Mouse (Mus musculus) lung, embryonic 15.5 days (tissue): Measurements from ENCODE around the gene Ercc6. TPM values are rescaled to one million over a fixed set of nuclear protein-coding genes. Genes with fewer than 3 reads are reported as not detected.

ENCODE experiments used
- ATAC-seq: fragments of 200-750 bp; cut with Nextera tagmentation; 2 replicates; pipeline ENCODE4 v1.8.0; 2017; ENCODE audit warnings: moderate number of reproducible peaks, borderline replicate concordance; ENCODE audit not compliant: low FRiP score, low TSS enrichment; ENCODE audit errors: extremely low read depth
- H3K27ac ChIP-seq: fragments of 300-500 bp; sonication (generic); 2 replicates; pipeline ENCODE4 v1.5.1; 2015; ENCODE audit warnings: moderate library complexity, mild to moderate bottlenecking, inconsistent platforms
- H3K27me3 ChIP-seq: fragments of 300-500 bp; sonication (generic); 2 replicates; pipeline ENCODE4 v1.6.1; 2015; ENCODE audit warnings: inconsistent platforms
- H3K36me3 ChIP-seq: fragments of 300-500 bp; sonication (generic); 2 replicates; pipeline ENCODE4 v1.6.1; 2015; ENCODE audit warnings: inconsistent platforms
- H3K4me1 ChIP-seq: fragments of 300-500 bp; sonication (generic); 2 replicates; pipeline ENCODE4 v1.6.1; 2015; ENCODE audit warnings: inconsistent platforms
- H3K4me2 ChIP-seq: fragments of 300-500 bp; sonication (generic); 2 replicates; pipeline ENCODE4 v1.6.1; 2015; ENCODE audit warnings: inconsistent platforms, mild to moderate bottlenecking, moderate library complexity
- H3K4me3 ChIP-seq: fragments of 300-500 bp; sonication (generic); 2 replicates; pipeline ENCODE4 v1.5.1; 2015; ENCODE audit warnings: mild to moderate bottlenecking, inconsistent platforms
- H3K9ac ChIP-seq: fragments of 300-500 bp; sonication (generic); 2 replicates; pipeline ENCODE4 v1.6.1; 2015; ENCODE audit warnings: inconsistent platforms
- H3K9me3 ChIP-seq: fragments of 300-500 bp; sonication (generic); 2 replicates; pipeline ENCODE4 v1.6.1; 2016; ENCODE audit warnings: inconsistent platforms
- WGBS: fragments of 180-500 bp; shearing (Covaris S2); methylation state at CpG from one replicate; pipeline ENCODE4 v1.1.7; 2015; 5-methylcytosine and 5-hydroxymethylcytosine counted together
- polyA plus RNA-seq: library from polyadenylated mRNA; unstranded; fragments of >200 nt; fragmentation: Nextera tagmentation; extraction: Ambion mirVana; gene quantifications from 2 replicates; pipeline ENCODE4 v1.2.1, GENCODE M21; 2015

Ercc6 gene
- polyA plus RNA-seq, 1 experiment from 2014 or later, result 21.0 TPM

DNA sequence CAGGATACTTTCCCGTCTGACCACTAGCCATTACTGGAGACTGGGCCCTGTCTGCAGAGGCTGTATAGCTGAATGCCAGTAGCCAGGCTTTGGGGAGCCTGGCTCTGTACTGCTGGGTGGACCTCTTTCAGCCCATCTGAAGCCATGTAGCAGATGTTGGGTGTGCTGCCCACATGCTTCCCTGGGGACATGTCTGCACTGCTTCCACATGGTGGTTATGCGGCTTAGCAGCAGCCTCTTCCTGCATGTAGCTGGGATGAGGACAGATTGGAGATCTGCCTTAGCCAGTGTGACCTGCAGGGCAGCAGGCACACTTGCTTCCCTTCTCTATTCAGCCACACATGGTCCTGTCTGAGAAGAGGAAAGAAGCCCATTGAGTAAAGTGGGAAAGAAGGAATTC, 9.0 kb downstream of the Ercc6 start:
- ATAC-seq, result no peak
- H3K27ac ChIP-seq, result no peak overlapping the region
- no peaks in the 10 kb centered on the region for H3K27me3 ChIP-seq
- H3K9ac ChIP-seq, result no peak overlapping the region
- H3K9me3 ChIP-seq, result no peaks in the 10 kb centered on the region
- no peaks in the 10 kb centered on the region for H3K4me1 ChIP-seq
- H3K4me2 ChIP-seq, result no peak overlapping the region
- H3K36me3 ChIP-seq, result peaks cover 35% of the 10 kb centered on the region
- no peak overlapping the region for H3K4me3 ChIP-seq
- 85% methylated on average over 2 of the region's 2 CpGs for WGBS

DNA sequence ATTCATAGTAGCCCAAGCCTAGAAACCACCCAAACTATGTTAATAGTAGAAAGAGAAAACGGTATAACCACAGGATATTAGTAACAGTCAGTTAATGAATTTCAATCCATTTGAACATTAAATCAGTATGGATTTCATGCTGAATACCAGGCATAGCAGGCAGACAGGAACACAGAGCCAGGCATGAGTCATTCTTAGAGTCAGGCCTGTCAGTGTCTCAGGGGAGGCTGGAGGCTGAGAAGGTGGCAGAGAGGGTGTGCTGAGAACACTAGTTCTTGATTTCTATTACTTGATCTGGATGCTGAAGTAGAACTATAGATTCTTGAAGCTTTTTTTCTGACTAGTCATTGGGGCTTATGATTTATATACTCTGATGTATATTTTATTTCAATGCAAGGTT, 10.8 kb downstream of the Ercc6 start:
- no peaks in the 10 kb centered on the region for H3K9me3 ChIP-seq
- no peak overlapping the region for H3K4me3 ChIP-seq
- 78% methylated on average over 1 of the region's 1 CpGs for WGBS
- H3K36me3 ChIP-seq, result peaks cover 26% of the 10 kb centered on the region
- no peak overlapping the region for H3K9ac ChIP-seq
- no peaks in the 10 kb centered on the region for H3K4me1 ChIP-seq
- no peaks in the 10 kb centered on the region for H3K27me3 ChIP-seq
- no peak overlapping the region for H3K27ac ChIP-seq
- no peak overlapping the region for H3K4me2 ChIP-seq
- no peak for ATAC-seq

DNA sequence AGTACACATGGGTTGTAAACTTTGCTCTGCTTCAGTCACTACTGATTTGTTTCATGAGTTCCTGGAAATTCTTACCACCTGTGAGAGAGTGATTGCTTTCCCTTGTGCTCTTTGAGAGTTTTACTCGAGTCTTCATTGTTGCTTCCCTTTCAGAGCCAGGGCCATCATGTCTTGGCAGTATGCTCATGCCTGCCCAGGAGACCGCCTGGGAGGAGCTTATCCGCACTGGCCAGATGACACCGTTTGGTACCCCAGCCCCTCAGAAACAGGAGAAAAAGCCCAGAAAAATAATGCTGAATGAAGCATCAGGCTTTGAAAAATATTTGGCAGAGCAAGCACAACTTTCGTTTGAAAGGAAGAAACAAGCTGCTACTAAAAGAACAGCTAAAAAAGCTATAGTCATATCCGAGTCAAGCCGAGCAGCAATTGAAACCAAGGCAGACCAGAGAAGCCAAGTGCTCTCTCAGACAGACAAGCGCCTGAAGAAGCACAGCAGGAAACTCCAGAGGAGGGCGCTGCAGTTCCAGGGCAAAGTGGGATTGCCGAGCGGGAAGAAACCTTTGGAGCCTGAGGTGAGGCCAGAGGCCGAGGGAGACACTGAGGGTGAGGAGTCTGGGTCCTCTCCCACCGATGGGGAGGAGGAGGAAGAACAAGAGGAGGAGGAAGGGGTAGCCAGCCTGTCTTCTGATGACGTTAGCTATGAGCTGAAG, 12.8 kb downstream of the Ercc6 start:
- Histone ChIP-seq H3K4me3 (no peak overlapping the region), H3K27me3 (no peaks in the 10 kb centered on the region), H3K36me3 (peaks cover 22% of the 10 kb centered on the region; the same call in 1 of the 2 replicates), H3K9ac (no peak overlapping the region), H3K27ac (no peak overlapping the region), H3K4me1 (no peaks in the 10 kb centered on the region), H3K4me2 (no peak overlapping the region), H3K9me3 (no peaks in the 10 kb centered on the region)
- WGBS, result 73% methylated on average over 14 of the region's 14 CpGs
- no peak for ATAC-seq

DNA sequence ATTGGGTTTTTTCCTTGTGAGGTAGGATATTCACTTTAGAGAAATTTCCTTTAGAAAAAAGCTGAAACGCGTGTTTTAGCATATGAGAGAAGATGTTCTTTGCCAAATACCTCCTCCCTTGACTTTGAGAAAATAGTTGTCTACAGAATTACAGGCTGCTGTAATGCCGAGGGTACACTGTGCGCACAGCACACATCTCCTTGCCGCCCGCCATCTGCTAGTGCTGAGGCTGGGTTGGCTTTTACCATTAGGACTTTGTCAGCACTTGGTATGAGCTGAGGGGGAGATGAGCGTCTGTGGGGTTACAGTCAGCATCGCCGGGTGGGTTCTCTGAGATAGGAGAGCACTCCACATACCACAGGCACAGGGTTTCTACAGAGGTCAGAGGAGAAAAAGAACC, 13.9 kb downstream of the Ercc6 start:
- no peaks in the 10 kb centered on the region for H3K4me1 ChIP-seq
- ATAC-seq, result no peak
- WGBS, result 92% methylated on average over 9 of the region's 9 CpGs
- no peak overlapping the region for H3K9ac ChIP-seq
- no peak overlapping the region for H3K27ac ChIP-seq
- no peak overlapping the region for H3K4me3 ChIP-seq
- no peaks in the 10 kb centered on the region for H3K27me3 ChIP-seq
- H3K9me3 ChIP-seq, result no peaks in the 10 kb centered on the region
- H3K36me3 ChIP-seq, result peaks cover 19% of the 10 kb centered on the region; the same call in 1 of the 2 replicates
- no peak overlapping the region for H3K4me2 ChIP-seq

DNA sequence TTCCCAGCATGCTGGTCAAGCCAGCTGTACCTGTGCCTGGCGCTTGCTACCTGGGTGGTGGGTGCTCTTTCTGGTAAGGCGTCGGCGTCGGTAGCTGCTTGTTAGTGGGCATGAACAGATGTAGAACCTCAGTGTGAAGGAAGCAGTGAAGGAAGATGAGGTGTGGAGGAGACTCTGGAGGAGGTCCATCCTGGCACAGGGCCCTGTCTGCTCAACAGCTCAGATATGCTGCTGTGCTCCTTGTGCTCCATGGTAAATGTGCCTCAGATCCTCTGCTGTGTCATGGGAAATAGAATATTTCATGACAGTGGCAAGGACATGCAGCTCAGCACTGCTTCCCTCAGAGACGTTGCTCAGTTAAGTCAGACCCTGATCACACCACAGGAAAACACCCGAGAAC, 15.7 kb downstream of the Ercc6 start:
- WGBS, result 76% methylated on average over 7 of the region's 7 CpGs
- ATAC-seq, result no peak
- no peaks in the 10 kb centered on the region for H3K27me3 ChIP-seq

DNA sequence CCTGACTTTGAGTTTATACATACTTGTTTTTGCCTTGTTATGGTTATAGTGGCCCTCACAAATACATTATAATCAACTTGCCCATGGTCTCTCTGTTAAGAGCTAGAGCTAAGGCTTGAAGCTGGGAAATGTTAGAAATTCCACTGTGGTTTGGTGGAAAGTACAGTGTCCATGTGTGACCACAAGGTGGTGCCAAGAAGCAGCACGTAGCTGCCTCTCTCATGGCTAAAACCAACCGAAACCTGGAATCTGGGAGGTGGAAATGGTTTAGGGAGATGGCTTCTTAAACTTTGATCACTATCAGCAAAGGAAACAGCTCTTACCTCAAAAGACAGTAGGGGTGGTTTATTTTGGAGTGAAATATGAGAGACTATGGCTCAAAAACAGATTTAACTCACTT, 17.6 kb downstream of the Ercc6 start:
- WGBS, result 9% methylated on average over 2 of the region's 2 CpGs
- Histone ChIP-seq H3K4me2 (no peak overlapping the region), H3K4me1 (no peaks in the 10 kb centered on the region), H3K27ac (no peak overlapping the region), H3K4me3 (no peak overlapping the region), H3K9me3 (no peaks in the 10 kb centered on the region), H3K9ac (no peak overlapping the region), H3K27me3 (no peaks in the 10 kb centered on the region), H3K36me3 (peaks cover 27% of the 10 kb centered on the region; the same call in 1 of the 2 replicates)
- ATAC-seq, result no peak

More for the DNA sequence above, 15.7 kb downstream of the Ercc6 start:
- Histone ChIP-seq H3K4me2 (no peak overlapping the region), H3K4me3 (no peak overlapping the region), H3K9ac (no peak overlapping the region), H3K9me3 (no peaks in the 10 kb centered on the region), H3K27ac (no peak overlapping the region), H3K36me3 (peaks cover 23% of the 10 kb centered on the region; the same call in 1 of the 2 replicates), H3K4me1 (no peaks in the 10 kb centered on the region)

DNA sequence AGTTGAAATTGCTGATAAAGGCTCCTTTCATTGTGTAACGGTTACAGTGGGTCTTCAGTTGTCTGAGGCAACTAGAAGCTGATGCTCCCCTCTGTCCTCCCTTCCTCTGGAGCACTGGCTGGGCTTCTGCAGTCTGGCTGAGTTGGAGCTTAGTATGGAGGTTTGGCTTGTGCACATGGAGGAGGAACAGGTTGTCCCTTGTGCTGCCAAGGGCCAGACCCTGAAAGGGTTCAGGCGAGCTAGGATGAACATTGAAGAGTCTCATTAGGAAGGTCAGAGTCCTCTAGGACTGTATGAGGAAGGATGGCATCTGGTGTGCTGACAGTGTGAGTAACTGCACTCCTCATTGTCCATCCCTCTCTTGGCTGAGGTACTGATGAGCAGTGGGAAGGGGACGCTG, 18.1 kb downstream of the Ercc6 start:
- no peaks in the 10 kb centered on the region for H3K4me1 ChIP-seq
- ATAC-seq, result no peak

DNA sequence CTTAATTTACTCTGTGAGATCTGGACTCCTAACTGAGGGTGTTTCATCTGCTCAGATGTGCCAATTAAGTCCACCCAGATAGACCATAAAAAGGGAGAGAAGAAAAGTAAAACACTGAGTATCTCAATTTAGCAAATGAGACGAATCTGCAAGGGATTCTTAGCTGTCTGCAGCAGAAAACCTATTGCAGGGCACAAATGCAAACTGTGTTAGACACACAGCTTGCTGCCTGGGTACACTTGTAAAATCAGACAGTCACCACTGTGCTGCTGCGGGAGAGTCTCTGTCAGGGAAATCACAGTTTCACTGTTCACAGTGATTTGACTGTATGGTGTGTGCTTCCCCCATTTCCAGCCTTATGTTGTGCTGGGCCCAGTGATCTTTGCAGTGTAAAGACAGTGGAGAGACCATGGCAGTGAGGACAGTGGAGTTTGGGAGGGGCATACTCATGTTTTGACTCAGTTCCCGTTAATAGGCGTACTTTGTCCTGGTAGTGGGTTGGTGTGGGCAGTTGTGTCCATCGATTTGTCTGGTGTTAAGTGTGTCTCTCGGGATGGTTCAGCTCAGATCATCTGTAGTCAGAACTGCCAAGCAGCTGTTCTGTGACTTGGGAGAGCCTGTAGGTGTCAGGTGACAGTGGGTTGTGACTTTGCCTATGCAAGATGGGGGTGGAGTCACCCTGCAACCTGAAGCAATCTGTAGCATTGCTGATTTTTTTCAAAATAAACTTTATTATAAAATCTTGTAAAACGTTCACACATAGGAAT, 19.2 kb downstream of the Ercc6 start:
- WGBS, result 67% methylated on average over 7 of the region's 7 CpGs
- no peak overlapping the region for H3K9ac ChIP-seq
- no peaks in the 10 kb centered on the region for H3K4me1 ChIP-seq
- no peaks in the 10 kb centered on the region for H3K27me3 ChIP-seq
- no peak for ATAC-seq
- H3K27ac ChIP-seq, result no peak overlapping the region
- H3K4me2 ChIP-seq, result no peak overlapping the region
- no peaks in the 10 kb centered on the region for H3K9me3 ChIP-seq
- no peak overlapping the region for H3K4me3 ChIP-seq
- H3K36me3 ChIP-seq, result peaks cover 15% of the 10 kb centered on the region; the same call in 1 of the 2 replicates

More for the DNA sequence above, 18.1 kb downstream of the Ercc6 start:
- Histone ChIP-seq H3K4me2 (no peak overlapping the region), H3K4me3 (no peak overlapping the region), H3K36me3 (peaks cover 26% of the 10 kb centered on the region; the same call in 1 of the 2 replicates), H3K9ac (no peak overlapping the region), H3K27ac (no peak overlapping the region), H3K27me3 (no peaks in the 10 kb centered on the region), H3K9me3 (no peaks in the 10 kb centered on the region)
- 76% methylated on average over 3 of the region's 3 CpGs for WGBS

DNA sequence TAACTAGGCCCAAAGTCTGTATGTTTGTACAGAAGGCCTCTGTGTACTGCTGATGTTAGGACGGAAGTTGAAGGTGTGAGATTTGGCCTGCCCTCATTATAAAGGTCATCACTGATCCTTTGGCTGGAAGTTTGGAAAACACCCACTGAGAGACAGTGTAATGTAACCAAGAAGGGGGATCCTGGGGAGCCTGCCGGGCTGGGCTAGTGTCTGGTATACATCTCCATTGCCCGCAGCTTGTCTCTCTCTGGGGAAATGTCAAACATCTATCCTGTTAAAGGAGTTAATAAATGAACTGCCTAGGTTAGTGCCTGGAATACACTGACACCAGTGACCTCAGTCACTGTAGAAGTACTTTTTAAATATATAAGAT, 19.8 kb downstream of the Ercc6 start:
- no peak overlapping the region for H3K4me3 ChIP-seq
- 76% methylated on average over 3 of the region's 3 CpGs for WGBS
- no peak for ATAC-seq
- no peak overlapping the region for H3K9ac ChIP-seq
- H3K27me3 ChIP-seq, result no peaks in the 10 kb centered on the region
- no peaks in the 10 kb centered on the region for H3K9me3 ChIP-seq
- no peak overlapping the region for H3K4me2 ChIP-seq
- peaks cover 13% of the 10 kb centered on the region; the same call in 1 of the 2 replicates for H3K36me3 ChIP-seq
- H3K27ac ChIP-seq, result no peak overlapping the region
- no peaks in the 10 kb centered on the region for H3K4me1 ChIP-seq

DNA sequence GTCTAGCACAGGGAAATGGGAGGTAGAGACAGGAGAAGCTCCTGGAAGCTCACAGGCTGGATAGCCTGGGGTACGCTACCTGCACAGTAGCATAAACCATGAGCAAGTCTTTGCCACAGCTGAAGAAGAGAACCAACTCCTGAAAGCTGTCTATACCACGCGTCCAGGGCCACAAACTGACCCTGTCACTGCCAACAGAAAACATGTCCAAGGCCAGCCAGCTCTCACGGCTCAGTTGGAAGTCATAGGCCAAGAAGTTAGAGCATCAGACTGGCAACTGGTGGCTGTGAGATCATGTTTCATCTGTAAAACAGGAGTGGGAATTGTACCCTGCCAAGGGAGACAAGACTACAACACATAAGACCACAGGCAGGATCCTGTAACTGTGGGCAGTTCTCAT, 20.3 kb downstream of the Ercc6 start:
- H3K36me3 ChIP-seq, result peaks cover 13% of the 10 kb centered on the region; the same call in 1 of the 2 replicates
- no peak overlapping the region for H3K27ac ChIP-seq
- no peaks in the 10 kb centered on the region for H3K9me3 ChIP-seq
- no peak for ATAC-seq
- no peaks in the 10 kb centered on the region for H3K27me3 ChIP-seq
- H3K9ac ChIP-seq, result no peak overlapping the region
- no peak overlapping the region for H3K4me2 ChIP-seq
- H3K4me1 ChIP-seq, result no peaks in the 10 kb centered on the region
- 78% methylated on average over 4 of the region's 4 CpGs for WGBS
- no peak overlapping the region for H3K4me3 ChIP-seq

DNA sequence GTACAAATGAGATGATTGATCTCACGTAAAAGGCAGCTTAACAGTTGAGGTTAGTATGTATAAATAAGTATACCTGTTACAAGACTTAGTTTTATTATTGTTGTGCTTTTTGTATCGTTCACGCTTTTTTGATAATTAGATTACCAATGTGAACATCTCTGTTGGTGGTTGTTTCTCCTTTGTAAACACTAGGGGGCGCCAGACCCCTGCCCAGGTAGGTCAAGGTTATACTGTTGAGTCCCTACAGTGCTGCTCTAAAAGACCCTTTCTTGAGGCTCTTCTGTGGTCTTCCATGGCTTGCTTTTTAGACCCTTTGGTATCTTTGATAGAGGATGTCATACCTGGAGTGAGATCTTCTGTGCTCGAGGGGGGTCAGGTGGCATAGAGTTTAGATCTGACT, 20.8 kb downstream of the Ercc6 start:
- no peaks in the 10 kb centered on the region for H3K4me1 ChIP-seq
- peaks cover 13% of the 10 kb centered on the region; the same call in 1 of the 2 replicates for H3K36me3 ChIP-seq
- H3K9ac ChIP-seq, result no peak overlapping the region
- H3K4me2 ChIP-seq, result no peak overlapping the region
- no peak for ATAC-seq
- H3K27me3 ChIP-seq, result no peaks in the 10 kb centered on the region
- H3K9me3 ChIP-seq, result no peaks in the 10 kb centered on the region
- H3K4me3 ChIP-seq, result no peak overlapping the region
- H3K27ac ChIP-seq, result no peak overlapping the region
- 72% methylated on average over 5 of the region's 5 CpGs for WGBS

DNA sequence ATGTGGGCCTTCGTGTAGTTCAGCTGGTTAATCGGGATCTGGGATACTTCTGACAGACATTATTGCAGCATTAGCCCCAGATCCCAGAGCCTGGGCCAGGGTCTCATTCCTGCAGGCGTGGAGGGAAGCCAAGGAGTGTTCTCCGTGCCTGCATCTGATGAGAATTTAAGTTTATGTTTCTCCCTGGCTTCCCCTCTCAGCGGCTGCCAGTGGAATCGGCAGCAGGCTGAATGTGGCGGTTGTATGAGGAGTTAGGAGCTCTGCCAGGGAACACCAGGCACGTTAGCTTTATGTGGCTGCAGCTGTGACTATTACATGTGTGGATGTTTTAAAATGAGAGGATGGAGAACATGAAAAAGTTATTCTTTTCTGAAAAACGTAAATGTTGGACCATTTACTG, 23.4 kb downstream of the Ercc6 start:
- Histone ChIP-seq H3K27me3 (no peaks in the 10 kb centered on the region), H3K4me1 (no peaks in the 10 kb centered on the region), H3K36me3 (peaks cover 17% of the 10 kb centered on the region; the same call in 1 of the 2 replicates), H3K9ac (no peak overlapping the region), H3K4me2 (no peak overlapping the region), H3K4me3 (no peak overlapping the region), H3K9me3 (no peaks in the 10 kb centered on the region), H3K27ac (no peak overlapping the region)
- 51% methylated on average over 9 of the region's 9 CpGs for WGBS
- ATAC-seq, result no peak
